In genomic region chr5:150621592-150621991, GRCm38 (mm10) we compare ENCODE assay signal across 1 mouse cellular context.
A peak's percentile ranks its signal among the peaks of the same experiment; 100 is the strongest.
TF ChIP-seq lines count a peak whose summit lies in the region.

No protein-coding gene starts in this region.

TF ChIP-seq in MEL, 35 proteins besides CTCF, POLR2A, EP300 and RAD21 (continued from another document):
- TF ChIP-seq JUND (IDR thresholded peaks at IDR 0.05; ENCODE audit: low read depth, low read length) (peak; percentile 96), NRF1 (IDR thresholded peaks at IDR 0.05; ENCODE audit: insufficient read depth, low read depth, low read length, poor library complexity, severe bottlenecking) (no peak), GATA1 (IDR thresholded peaks at IDR 0.05; ENCODE audit: low read depth, low read length) (peak; percentile 76), USF1 (IDR thresholded peaks at IDR 0.05; ENCODE audit: low read depth, low read length) (no peak), MYB (IDR thresholded peaks at IDR 0.05; ENCODE audit: low read depth, low read length) (no peak), MAFK (IDR thresholded peaks at IDR 0.05; ENCODE audit: borderline replicate concordance, low read depth, low read length) (0 out of 2 replicates have a peak, but pooled peaks have one; percentile 19), RCOR1 (IDR thresholded peaks at IDR 0.05; ENCODE audit: low read depth, low read length) (peak; percentile 94)
